Mouse (Mus musculus): ENCODE measurements around the gene Olfr774. TPM values are rescaled to one million over a fixed set of nuclear protein-coding genes. Genes with fewer than 3 reads are reported as not detected.
"Not testable (repeated sequence)": the region's sequence is repeated elsewhere in the genome, so short reads cannot be mapped to it uniquely, and the experiment has no call there.

Gene Olfr774
- not detected for polyA plus RNA-seq (2021)

GRCm38 (mm10) chr10:129235904-129236303, at the start of gene Olfr774:
Gene Olfr774 (plus strand): TSS chr10:129236204.
- ChIA-PET CTCF (no interaction called here), POLR2A (no interaction called here)
- no peaks in the 10 kb centered on the region for H3K27me3 ChIP-seq

GRCm38 (mm10) chr10:129187319-129187718, 48.7 kb upstream of the Olfr774 start, which contains the start of gene Olfr773:
Gene Olfr773 (minus strand): TSS chr10:129187419.
- DNase-seq (ENCODE audit: low read depth, low spot score); CTCF ChIA-PET; in situ Hi-C loops (cut with MboI; ENCODE audit: low pct_unique_long_range_greater_than_20kb); POLR2A ChIA-PET; ATAC-seq; H3K27me3 ChIP-seq: not testable (repeated sequence)

More at GRCm38 (mm10) chr10:129235904-129236303, at the start of gene Olfr774:
- in situ Hi-C loops (cut with MboI; ENCODE audit: low pct_unique_long_range_greater_than_20kb) = no loop called here
- no peak for TF ChIP-seq CTCF (IDR thresholded peaks at IDR 0.05)
- ATAC-seq (no peak), DNase-seq (ENCODE audit: low read depth, low spot score) (no peak)

- in situ Hi-C loops (cut with MboI; ENCODE audit: low pct_unique_long_range_greater_than_20kb) = no loop called here
Observed at GRCm38 (mm10) chr10:129230737-129231136, 5.3 kb upstream of the Olfr774 start.

GRCm38 (mm10) chr10:129248112-129248511, 12.1 kb downstream of the Olfr774 start, which contains the start of gene Olfr775:
Gene Olfr775 (plus strand): TSS chr10:129248412.
- ChIA-PET CTCF (no interaction called here), POLR2A (no interaction called here)
- ATAC-seq (no peak), DNase-seq (ENCODE audit: low read depth, low spot score) (no peak)
- peaks cover 14% of the 10 kb centered on the region for H3K27me3 ChIP-seq
- in situ Hi-C loops (cut with MboI; ENCODE audit: low pct_unique_long_range_greater_than_20kb) = no loop called here
- no peak for TF ChIP-seq CTCF (IDR thresholded peaks at IDR 0.05)

More at GRCm38 (mm10) chr10:129230737-129231136, 5.3 kb upstream of the Olfr774 start:
- ChIA-PET CTCF (no interaction called here), POLR2A (no interaction called here)
- TF ChIP-seq CTCF (IDR thresholded peaks at IDR 0.05) = no peak
- H3K27me3 ChIP-seq = no peaks in the 10 kb centered on the region
- no peak for ATAC-seq
- DNase-seq (ENCODE audit: low read depth, low spot score) = no peak

GRCm38 (mm10) chr10:129258827-129259226, 22.8 kb downstream of the Olfr774 start, which contains the start of gene Olfr776:
Gene Olfr776 (plus strand): TSS chr10:129259127.
- ChIA-PET CTCF (no interaction called here), POLR2A (no interaction called here)
- in situ Hi-C loops (cut with MboI; ENCODE audit: low pct_unique_long_range_greater_than_20kb) = no loop called here
- DNase-seq (ENCODE audit: low read depth, low spot score) (no peak), ATAC-seq (no peak)
- H3K27me3 ChIP-seq = no peaks in the 10 kb centered on the region
- TF ChIP-seq CTCF (IDR thresholded peaks at IDR 0.05) = no peak

- ChIA-PET POLR2A (no interaction called here), CTCF (no interaction called here)
- in situ Hi-C loops (cut with MboI; ENCODE audit: low pct_unique_long_range_greater_than_20kb) = no loop called here
- no peak for ATAC-seq
- DNase-seq (ENCODE audit: low read depth, low spot score) = no peak
- no peak for TF ChIP-seq CTCF (IDR thresholded peaks at IDR 0.05)
- H3K27me3 ChIP-seq = peaks cover 7% of the 10 kb centered on the region
Observed at GRCm38 (mm10) chr10:129271081-129271535, 35.1 kb downstream of the Olfr774 start, which contains the start of gene Olfr777. Gene Olfr777 (minus strand): TSS chr10:129271485.

Other genes starting within 250 kb of the Olfr774 start
- not detected for gene Olfr9, start 246.8 kb upstream of the Olfr774 start, polyA plus RNA-seq (2021)
- not detected for gene Olfr763, start 225.4 kb upstream of the Olfr774 start, polyA plus RNA-seq (2021)
- not detected for gene Olfr764-ps1, start 196.3 kb upstream of the Olfr774 start, polyA plus RNA-seq (2021)
- gene Olfr765, start 186.2 kb upstream of the Olfr774 start, polyA plus RNA-seq (2021) = not detected
- gene Olfr766-ps1, start 167.2 kb upstream of the Olfr774 start, polyA plus RNA-seq (2021) = not detected
- gene Olfr767, start 153.3 kb upstream of the Olfr774 start, polyA plus RNA-seq (2021) = 0.03 TPM
- not detected for gene Olfr768, start 136.8 kb upstream of the Olfr774 start, polyA plus RNA-seq (2021)
- not detected for gene Olfr769, start 118.3 kb upstream of the Olfr774 start, polyA plus RNA-seq (2021)
- not detected for gene Olfr770, start 97.2 kb upstream of the Olfr774 start, polyA plus RNA-seq (2021)
- gene Olfr771, start 71.5 kb upstream of the Olfr774 start, polyA plus RNA-seq (2021) = not detected
- not detected for gene Olfr772, start 58.3 kb upstream of the Olfr774 start, polyA plus RNA-seq (2021)
- not detected for gene Olfr773, start 48.8 kb upstream of the Olfr774 start, polyA plus RNA-seq (2021)
- not detected for gene Olfr775, start 12.2 kb downstream of the Olfr774 start, polyA plus RNA-seq (2021)
- not detected for gene Olfr776, start 22.9 kb downstream of the Olfr774 start, polyA plus RNA-seq (2021)
- gene Olfr777, start 35.3 kb downstream of the Olfr774 start, polyA plus RNA-seq (2021) = not detected
- gene Olfr780, start 81.9 kb downstream of the Olfr774 start, polyA plus RNA-seq (2021) = not detected
- not detected for gene Olfr781, start 92.7 kb downstream of the Olfr774 start, polyA plus RNA-seq (2021)
- gene Olfr782, start 112.6 kb downstream of the Olfr774 start, polyA plus RNA-seq (2021) = not detected
- 0.01 TPM for gene Olfr784, start 147.9 kb downstream of the Olfr774 start, polyA plus RNA-seq (2021)
- gene Olfr785, start 169.2 kb downstream of the Olfr774 start, polyA plus RNA-seq (2021) = not detected
- not detected for gene Olfr786, start 191.1 kb downstream of the Olfr774 start, polyA plus RNA-seq (2021)
- gene Olfr787, start 225.7 kb downstream of the Olfr774 start, polyA plus RNA-seq (2021) = not detected
- not detected for gene Olfr788, start 234.8 kb downstream of the Olfr774 start, polyA plus RNA-seq (2021)
- gene Olfr789, start 248.5 kb downstream of the Olfr774 start, polyA plus RNA-seq (2021) = not detected

Data from Patski (cell line).